Mouse (Mus musculus): ENCODE results near the gene Ksr2. TPM values are rescaled to one million over a fixed set of nuclear protein-coding genes. Genes with fewer than 3 reads are reported as not detected.

Gene Ksr2
- polyA plus RNA-seq, 1 experiment from 2014 or later = 0.34 TPM

- Histone ChIP-seq H3K36me3 (no peaks in the 10 kb centered on the region), H3K27me3 (no peaks in the 10 kb centered on the region), H3K4me2 (no peak overlapping the region), H3K9me3 (no peaks in the 10 kb centered on the region), H3K4me1 (no peaks in the 10 kb centered on the region), H3K4me3 (no peak overlapping the region), H3K27ac (no peak overlapping the region), H3K9ac (no peak overlapping the region)
- ATAC-seq (ENCODE audit: borderline replicate concordance, extremely low read depth, low FRiP score, low TSS enrichment) = no peak
- 46% methylated on average over 11 of the region's 11 CpGs for WGBS
Observed at GRCm38 (mm10) chr5:117779175-117779574, 365.4 kb downstream of the Ksr2 start.

GRCm38 (mm10) chr5:117780681-117781080 lies 366.9 kb downstream of the Ksr2 start, which contains the start of gene Nos1:
Nos1 (plus strand) TSS chr5:117781032.
- H3K9me3 ChIP-seq = no peaks in the 10 kb centered on the region; the same call in 1 of the 2 replicates
- WGBS = 31% methylated on average over 10 of the region's 10 CpGs
- no peaks in the 10 kb centered on the region for H3K4me1 ChIP-seq
- 0 out of 2 replicates have a peak, but pooled peaks have one; percentile 10 for ATAC-seq (ENCODE audit: borderline replicate concordance, extremely low read depth, low FRiP score, low TSS enrichment)
- no peak within 1 kb of the TSS for H3K4me2 ChIP-seq
- no peak within 1 kb of the TSS for H3K27ac ChIP-seq
- H3K36me3 ChIP-seq = no peaks in the 10 kb centered on the region
- H3K27me3 ChIP-seq = no peaks in the 10 kb centered on the region
- no peak within 1 kb of the TSS for H3K9ac ChIP-seq
- no peak within 1 kb of the TSS for H3K4me3 ChIP-seq

GRCm38 (mm10) chr5:117781178-117781577 lies 367.4 kb downstream of the Ksr2 start:
- H3K4me2 ChIP-seq = no peak overlapping the region
- WGBS = 65% methylated on average over 6 of the region's 6 CpGs
- H3K27me3 ChIP-seq = no peaks in the 10 kb centered on the region
- no peak overlapping the region for H3K27ac ChIP-seq
- no peaks in the 10 kb centered on the region for H3K4me1 ChIP-seq
- no peak overlapping the region for H3K9ac ChIP-seq
- no peaks in the 10 kb centered on the region for H3K36me3 ChIP-seq
- no peaks in the 10 kb centered on the region; the same call in 1 of the 2 replicates for H3K9me3 ChIP-seq
- H3K4me3 ChIP-seq = no peak overlapping the region
- no peak for ATAC-seq (ENCODE audit: borderline replicate concordance, extremely low read depth, low FRiP score, low TSS enrichment)

GRCm38 (mm10) chr5:117790071-117790470 lies 376.3 kb downstream of the Ksr2 start:
- H3K4me1 ChIP-seq = no peaks in the 10 kb centered on the region
- no peak overlapping the region for H3K9ac ChIP-seq
- no peaks in the 10 kb centered on the region for H3K9me3 ChIP-seq
- H3K4me2 ChIP-seq = no peak overlapping the region
- 35% methylated on average over 6 of the region's 6 CpGs for WGBS
- no peak overlapping the region for H3K4me3 ChIP-seq
- no peak overlapping the region for H3K27ac ChIP-seq
- H3K36me3 ChIP-seq = no peaks in the 10 kb centered on the region
- H3K27me3 ChIP-seq = no peaks in the 10 kb centered on the region
- ATAC-seq (ENCODE audit: borderline replicate concordance, extremely low read depth, low FRiP score, low TSS enrichment) = no peak

- no peak overlapping the region for H3K4me2 ChIP-seq
- no peak overlapping the region for H3K9ac ChIP-seq
- no peaks in the 10 kb centered on the region for H3K4me1 ChIP-seq
- no peaks in the 10 kb centered on the region for H3K27me3 ChIP-seq
- H3K36me3 ChIP-seq = no peaks in the 10 kb centered on the region
- no peak overlapping the region for H3K4me3 ChIP-seq
- no peak for ATAC-seq (ENCODE audit: borderline replicate concordance, extremely low read depth, low FRiP score, low TSS enrichment)
- H3K27ac ChIP-seq = no peak overlapping the region
- WGBS = 75% methylated on average over 14 of the region's 14 CpGs
- no peaks in the 10 kb centered on the region for H3K9me3 ChIP-seq
Observed at GRCm38 (mm10) chr5:117791875-117792274, 378.1 kb downstream of the Ksr2 start.

- no peaks in the 10 kb centered on the region for H3K36me3 ChIP-seq
- H3K4me1 ChIP-seq = no peaks in the 10 kb centered on the region
- H3K4me3 ChIP-seq = no peak overlapping the region
- WGBS = 63% methylated on average over 9 of the region's 9 CpGs
- H3K9ac ChIP-seq = no peak overlapping the region
- no peak overlapping the region for H3K4me2 ChIP-seq
- no peaks in the 10 kb centered on the region for H3K9me3 ChIP-seq
- no peaks in the 10 kb centered on the region for H3K27me3 ChIP-seq
- no peak overlapping the region for H3K27ac ChIP-seq
- ATAC-seq (ENCODE audit: borderline replicate concordance, extremely low read depth, low FRiP score, low TSS enrichment) = no peak
Observed at GRCm38 (mm10) chr5:117800849-117801248, 387.0 kb downstream of the Ksr2 start.

- Histone ChIP-seq H3K4me3 (no peak overlapping the region), H3K4me1 (no peaks in the 10 kb centered on the region), H3K9ac (no peak overlapping the region), H3K27me3 (no peaks in the 10 kb centered on the region), H3K4me2 (no peak overlapping the region), H3K36me3 (no peaks in the 10 kb centered on the region), H3K9me3 (no peaks in the 10 kb centered on the region), H3K27ac (no peak overlapping the region)
- ATAC-seq (ENCODE audit: borderline replicate concordance, extremely low read depth, low FRiP score, low TSS enrichment) = no peak
- 73% methylated on average over 11 of the region's 11 CpGs for WGBS
Observed at GRCm38 (mm10) chr5:117802071-117802521, 388.3 kb downstream of the Ksr2 start.

- H3K4me1 ChIP-seq = no peaks in the 10 kb centered on the region
- no peak overlapping the region for H3K27ac ChIP-seq
- H3K27me3 ChIP-seq = no peaks in the 10 kb centered on the region
- no peak overlapping the region for H3K9ac ChIP-seq
- no peak for ATAC-seq (ENCODE audit: borderline replicate concordance, extremely low read depth, low FRiP score, low TSS enrichment)
- whole genome bisulfite sequencing = 57% methylated on average over 7 of the region's 7 CpGs
- H3K4me3 ChIP-seq = no peak overlapping the region
- no peak overlapping the region for H3K4me2 ChIP-seq
- no peaks in the 10 kb centered on the region for H3K36me3 ChIP-seq
- no peaks in the 10 kb centered on the region for H3K9me3 ChIP-seq
Observed at GRCm38 (mm10) chr5:117803551-117803950, 389.8 kb downstream of the Ksr2 start.

GRCm38 (mm10) chr5:117810930-117811329 lies 397.1 kb downstream of the Ksr2 start:
- Histone ChIP-seq H3K9ac (no peak overlapping the region), H3K36me3 (no peaks in the 10 kb centered on the region), H3K4me3 (no peak overlapping the region), H3K27me3 (no peaks in the 10 kb centered on the region), H3K27ac (no peak overlapping the region), H3K4me2 (no peak overlapping the region), H3K4me1 (no peaks in the 10 kb centered on the region), H3K9me3 (no peaks in the 10 kb centered on the region)
- no peak for ATAC-seq (ENCODE audit: borderline replicate concordance, extremely low read depth, low FRiP score, low TSS enrichment)
- WGBS = 84% methylated on average over 7 of the region's 7 CpGs

GRCm38 (mm10) chr5:117818800-117819199 lies 405.0 kb downstream of the Ksr2 start:
- Histone ChIP-seq H3K27ac (no peak overlapping the region), H3K27me3 (no peaks in the 10 kb centered on the region), H3K4me1 (no peaks in the 10 kb centered on the region), H3K9me3 (no peaks in the 10 kb centered on the region), H3K4me3 (no peak overlapping the region), H3K4me2 (no peak overlapping the region), H3K36me3 (no peaks in the 10 kb centered on the region), H3K9ac (no peak overlapping the region)
- WGBS = 79% methylated on average over 6 of the region's 6 CpGs
- no peak for ATAC-seq (ENCODE audit: borderline replicate concordance, extremely low read depth, low FRiP score, low TSS enrichment)

- 45% methylated on average over 7 of the region's 7 CpGs for WGBS
- H3K4me1 ChIP-seq = no peaks in the 10 kb centered on the region
- H3K9ac ChIP-seq = no peak overlapping the region
- no peak overlapping the region for H3K4me3 ChIP-seq
- ATAC-seq (ENCODE audit: borderline replicate concordance, extremely low read depth, low FRiP score, low TSS enrichment) = no peak
- no peak overlapping the region for H3K27ac ChIP-seq
- no peaks in the 10 kb centered on the region for H3K27me3 ChIP-seq
- no peaks in the 10 kb centered on the region for H3K36me3 ChIP-seq
- no peak overlapping the region for H3K4me2 ChIP-seq
- H3K9me3 ChIP-seq = no peaks in the 10 kb centered on the region
Observed at GRCm38 (mm10) chr5:117820445-117820844, 406.6 kb downstream of the Ksr2 start.

GRCm38 (mm10) chr5:117823811-117824210 lies 410.0 kb downstream of the Ksr2 start:
- WGBS = 89% methylated on average over 9 of the region's 9 CpGs

GRCm38 (mm10) chr5:117824486-117824885 lies 410.7 kb downstream of the Ksr2 start:
- WGBS = 77% methylated on average over 5 of the region's 5 CpGs
- Histone ChIP-seq H3K9ac (no peak overlapping the region), H3K27me3 (no peaks in the 10 kb centered on the region), H3K4me2 (no peak overlapping the region), H3K4me3 (no peak overlapping the region), H3K9me3 (no peaks in the 10 kb centered on the region), H3K27ac (no peak overlapping the region), H3K4me1 (no peaks in the 10 kb centered on the region), H3K36me3 (no peaks in the 10 kb centered on the region)
- ATAC-seq (ENCODE audit: borderline replicate concordance, extremely low read depth, low FRiP score, low TSS enrichment) = no peak

More at GRCm38 (mm10) chr5:117823811-117824210, 410.0 kb downstream of the Ksr2 start:
- no peaks in the 10 kb centered on the region for H3K27me3 ChIP-seq
- no peak for ATAC-seq (ENCODE audit: borderline replicate concordance, extremely low read depth, low FRiP score, low TSS enrichment)
- H3K4me2 ChIP-seq = no peak overlapping the region
- H3K4me3 ChIP-seq = no peak overlapping the region
- no peak overlapping the region for H3K9ac ChIP-seq
- no peaks in the 10 kb centered on the region for H3K36me3 ChIP-seq
- H3K4me1 ChIP-seq = no peaks in the 10 kb centered on the region
- no peak overlapping the region for H3K27ac ChIP-seq
- H3K9me3 ChIP-seq = no peaks in the 10 kb centered on the region
